Mouse (Mus musculus) right cerebral cortex, postnatal 14 days (tissue): ENCODE measurements at regions not wholly inside any gene's neighbourhood (a gene's known extent, or its start where the extent isn't known, plus 50 kb on each side); places are given as distances from the start of the nearest gene placed in this dataset.

Experiments used
- DNase-seq: peaks from one replicate; pipeline ENCODE4 v3.0.0; 2022

DNA sequence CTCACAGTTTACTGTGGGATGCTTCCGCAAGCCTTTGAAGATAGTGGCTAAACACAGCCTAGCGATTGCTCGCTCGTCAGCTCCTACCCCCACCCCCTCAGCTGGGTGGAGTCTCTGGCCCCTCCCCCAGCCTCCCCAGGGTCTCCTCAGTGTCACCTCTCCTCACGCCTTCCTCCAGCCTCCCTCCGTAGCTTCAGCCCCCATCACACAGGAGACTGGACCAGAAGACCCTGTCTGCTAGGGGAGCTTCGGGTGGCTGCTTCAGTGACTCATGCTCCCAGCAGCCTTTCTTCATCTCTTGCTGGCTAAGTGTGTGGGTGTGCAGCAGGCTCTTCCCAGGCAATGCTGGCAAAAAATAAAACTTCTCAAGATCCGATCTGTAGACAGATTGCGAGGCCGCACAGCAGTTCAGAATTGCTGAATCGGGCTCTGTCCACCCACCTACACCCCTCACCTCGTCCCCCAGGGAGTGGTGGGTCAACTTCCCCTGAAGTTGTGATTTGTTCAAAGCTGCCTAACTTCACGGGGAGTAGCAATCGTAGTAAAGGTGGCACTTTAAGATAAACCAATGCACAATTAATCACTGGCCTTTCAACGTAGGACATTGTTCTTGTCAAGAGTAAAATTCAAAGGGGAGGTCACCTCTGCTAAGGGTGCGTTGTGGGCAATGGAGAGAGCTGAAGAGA lies 61.2 kb upstream of the Ankrd28 start:
- DNase-seq = peak; percentile 28

DNA sequence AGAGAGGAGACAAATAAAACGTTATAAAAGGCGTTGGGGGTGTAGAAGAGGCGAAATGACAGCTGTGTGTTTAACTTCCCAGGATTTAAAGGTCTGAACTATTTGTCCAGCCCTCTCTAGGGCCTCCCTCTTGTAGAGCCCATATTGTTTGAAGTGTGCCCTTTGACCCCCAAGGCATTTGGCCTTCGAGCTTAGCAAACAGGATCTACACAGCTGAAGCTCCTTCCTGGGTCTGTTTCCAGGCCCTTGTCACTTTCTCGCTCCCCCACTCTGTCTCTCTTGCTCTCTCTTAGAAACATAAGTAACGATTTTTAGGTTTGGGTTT lies 61.7 kb upstream of the Ankrd28 start:
- no peak for DNase-seq

DNA sequence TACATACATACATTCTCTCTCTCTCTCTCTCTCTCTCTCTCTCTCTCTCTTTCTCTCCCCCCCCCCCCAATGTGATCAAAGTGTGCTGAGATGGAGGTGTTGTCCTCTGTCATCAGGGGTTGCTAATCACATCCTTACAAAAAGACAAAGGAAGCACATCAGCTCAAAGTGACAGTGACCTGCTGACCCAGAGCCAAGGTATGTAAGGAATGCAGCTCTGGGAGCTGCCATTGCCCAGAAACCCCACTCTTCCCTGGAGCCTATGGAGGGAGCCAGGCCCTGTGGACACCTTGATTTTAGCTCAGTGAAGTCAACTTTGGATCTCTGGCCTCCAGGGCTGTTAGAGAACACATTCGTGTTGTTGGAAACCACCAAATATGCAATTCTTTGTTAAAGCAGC lies 66.0 kb upstream of the Ankrd28 start:
- DNase-seq = no peak

DNA sequence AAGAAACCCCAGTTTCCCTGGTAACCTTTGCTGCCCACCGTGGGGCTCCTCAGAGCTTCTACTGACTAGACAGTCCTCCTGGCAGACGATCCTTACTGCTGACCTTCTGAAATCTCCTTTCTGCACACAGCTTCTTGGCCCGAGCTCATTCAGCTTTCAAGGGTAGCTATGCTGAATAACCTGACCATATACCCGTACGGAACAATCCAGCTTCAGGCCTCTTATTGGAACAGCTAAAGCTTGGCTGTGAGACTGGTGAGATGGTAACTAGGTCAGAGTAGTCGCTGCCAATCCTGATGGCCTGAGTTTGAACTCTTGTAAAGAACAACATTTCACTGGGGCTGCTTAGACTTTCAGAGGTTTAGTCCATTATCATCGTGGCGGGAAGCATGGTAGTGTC lies 69.1 kb upstream of the Ankrd28 start:
- DNase-seq = no peak

DNA sequence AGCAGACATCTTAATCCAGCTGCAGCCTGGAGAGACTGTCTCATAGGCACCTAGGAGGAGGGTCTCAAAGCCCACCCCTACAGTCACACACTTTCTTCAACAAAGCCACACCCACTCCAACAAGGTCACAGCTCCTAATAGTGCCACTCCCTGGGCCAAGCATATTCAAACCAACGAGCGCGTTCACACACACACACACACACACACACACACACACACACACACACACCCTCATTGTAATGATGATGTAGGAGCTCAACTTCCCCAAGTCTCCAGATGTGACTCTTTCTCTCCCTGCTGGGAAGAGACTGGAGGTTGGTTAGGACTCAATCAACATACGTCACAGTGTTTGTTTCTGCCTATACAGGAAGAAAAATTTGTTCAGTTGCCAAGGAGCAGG lies 69.5 kb upstream of the Ankrd28 start:
- no peak for DNase-seq

DNA sequence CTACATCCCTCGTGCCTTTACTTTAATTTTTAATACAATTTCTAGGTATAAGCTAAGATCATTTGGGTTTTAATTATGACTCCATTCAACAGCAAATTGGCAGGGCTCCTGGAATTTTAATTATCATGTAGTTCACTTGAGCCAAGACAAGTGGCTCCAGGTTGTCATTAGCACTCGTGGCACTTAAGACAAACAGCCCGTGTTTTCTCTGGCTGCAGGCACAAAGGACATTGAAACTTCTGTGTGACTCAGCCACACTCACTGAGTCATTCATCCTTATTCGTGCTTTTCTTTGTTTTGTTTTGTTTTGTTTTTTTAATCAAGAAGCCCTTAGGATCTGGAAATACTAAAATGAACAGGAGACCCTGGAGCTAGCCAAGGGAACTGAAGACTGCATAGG lies 71.5 kb upstream of the Ankrd28 start:
- DNase-seq = no peak

DNA sequence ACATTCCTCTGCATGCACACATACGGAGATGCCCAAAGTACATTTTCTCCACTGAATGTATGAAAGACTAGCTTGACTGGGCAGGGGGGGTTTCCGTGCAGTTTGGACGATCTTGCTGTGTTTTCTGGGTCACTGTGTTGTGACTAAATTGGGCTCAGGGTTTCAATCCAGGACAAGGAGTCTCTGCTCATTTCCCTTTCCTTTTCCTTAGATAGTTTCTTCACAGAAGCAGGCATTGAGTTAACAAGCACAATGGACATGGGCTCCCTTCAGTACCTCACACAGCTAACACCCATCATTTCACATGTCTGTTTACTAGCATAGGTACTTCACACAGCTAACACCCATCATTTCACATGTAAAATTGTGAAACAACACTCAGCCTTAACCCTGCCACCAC lies 73.2 kb upstream of the Ankrd28 start:
- no peak for DNase-seq

DNA sequence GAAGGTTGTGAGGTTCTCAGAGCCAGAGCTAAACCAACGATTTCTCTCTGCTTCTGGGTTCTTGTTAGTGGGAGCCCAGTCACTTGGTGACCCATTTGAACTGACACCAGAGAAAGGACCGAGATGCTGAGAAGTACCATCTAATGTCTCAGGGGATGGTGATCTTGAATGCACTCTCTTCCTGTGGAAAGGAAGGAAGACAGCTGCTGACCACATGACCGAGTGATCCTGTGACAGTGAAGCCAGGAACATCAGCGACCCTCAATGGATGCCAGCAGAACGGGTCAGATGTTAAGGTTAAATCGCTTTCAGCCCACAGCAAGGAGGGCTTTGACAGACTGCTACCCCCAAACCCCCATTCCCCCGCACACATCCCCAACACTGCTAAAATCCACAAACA lies 78.1 kb upstream of the Ankrd28 start:
- no peak for DNase-seq

DNA sequence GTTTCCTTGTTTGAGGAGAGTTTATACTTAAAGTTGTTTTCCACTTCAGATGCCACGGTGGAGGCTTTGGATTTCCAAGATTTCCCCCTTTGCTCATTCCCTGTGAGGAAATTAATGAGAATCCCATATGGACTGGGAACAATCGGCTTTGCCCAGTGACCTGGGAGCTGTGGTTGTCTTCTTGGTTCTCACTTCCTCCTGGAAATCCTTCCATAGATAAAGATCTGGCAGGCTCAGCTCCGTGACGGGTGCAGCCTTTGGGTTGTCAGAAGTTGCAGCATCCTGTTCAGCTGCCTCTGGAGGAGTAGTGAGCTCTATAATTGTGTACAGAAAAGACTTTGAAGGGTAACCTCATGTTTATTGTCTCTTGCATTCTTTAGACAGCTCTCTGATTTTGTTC lies 78.8 kb upstream of the Ankrd28 start:
- no peak for DNase-seq

DNA sequence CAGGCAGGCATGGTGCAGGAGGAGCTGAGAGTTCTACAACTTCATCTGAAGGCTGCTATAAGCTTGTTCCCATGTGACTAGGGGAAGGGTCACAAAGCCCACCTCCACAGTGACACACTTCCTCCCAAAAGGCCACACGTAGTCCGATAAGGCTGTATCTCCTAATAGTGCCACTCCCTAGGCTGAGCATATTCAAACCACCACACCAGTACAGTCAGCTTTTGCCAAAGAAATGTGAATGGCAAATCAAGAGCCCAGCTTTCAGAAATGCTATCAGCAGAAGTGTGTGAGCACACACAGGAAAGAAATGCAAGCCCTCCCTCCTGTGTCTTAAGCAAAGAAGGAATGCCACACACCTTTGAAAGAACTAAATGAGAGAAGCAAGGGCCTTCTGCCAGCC lies 80.4 kb upstream of the Ankrd28 start:
- DNase-seq = no peak

DNA sequence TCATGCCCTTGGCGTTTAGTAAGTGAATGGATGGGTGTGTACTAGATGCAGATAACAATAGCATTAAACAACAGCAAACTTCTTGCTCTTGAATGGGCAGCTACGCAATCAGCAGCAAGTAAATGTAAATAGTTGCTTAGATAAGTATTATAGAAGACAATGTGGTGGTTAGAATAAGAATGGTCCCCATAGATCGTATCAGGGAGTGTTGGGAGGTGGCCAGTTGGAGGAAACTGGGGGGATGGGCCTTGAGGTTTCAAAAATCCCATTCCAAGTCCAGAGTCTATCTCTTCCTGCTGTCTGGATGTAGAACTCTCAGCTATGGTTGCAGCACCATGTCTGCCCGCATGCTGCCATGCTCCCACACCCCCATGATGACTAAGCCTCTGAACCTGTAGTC lies 88.0 kb upstream of the Ankrd28 start:
- DNase-seq = no peak

DNA sequence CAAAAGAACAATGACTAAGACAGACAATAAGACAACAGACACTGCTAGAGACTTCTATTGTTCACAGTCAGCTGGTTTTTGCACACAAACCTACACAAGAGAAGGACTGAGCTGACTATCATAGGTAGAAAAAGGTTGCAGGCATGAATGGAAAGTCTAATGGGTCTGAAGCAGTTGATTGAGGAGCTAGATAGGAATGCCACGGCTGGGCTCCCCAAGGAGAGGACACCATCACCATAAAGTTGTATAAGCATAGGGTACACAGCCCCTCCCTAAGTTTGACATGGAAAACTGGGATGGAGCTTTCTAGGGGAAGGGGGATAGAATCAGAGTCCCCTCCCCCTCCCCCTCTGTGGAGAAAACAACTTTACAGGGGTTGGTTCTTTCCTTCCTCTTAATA lies 88.5 kb upstream of the Ankrd28 start:
- DNase-seq = no peak

DNA sequence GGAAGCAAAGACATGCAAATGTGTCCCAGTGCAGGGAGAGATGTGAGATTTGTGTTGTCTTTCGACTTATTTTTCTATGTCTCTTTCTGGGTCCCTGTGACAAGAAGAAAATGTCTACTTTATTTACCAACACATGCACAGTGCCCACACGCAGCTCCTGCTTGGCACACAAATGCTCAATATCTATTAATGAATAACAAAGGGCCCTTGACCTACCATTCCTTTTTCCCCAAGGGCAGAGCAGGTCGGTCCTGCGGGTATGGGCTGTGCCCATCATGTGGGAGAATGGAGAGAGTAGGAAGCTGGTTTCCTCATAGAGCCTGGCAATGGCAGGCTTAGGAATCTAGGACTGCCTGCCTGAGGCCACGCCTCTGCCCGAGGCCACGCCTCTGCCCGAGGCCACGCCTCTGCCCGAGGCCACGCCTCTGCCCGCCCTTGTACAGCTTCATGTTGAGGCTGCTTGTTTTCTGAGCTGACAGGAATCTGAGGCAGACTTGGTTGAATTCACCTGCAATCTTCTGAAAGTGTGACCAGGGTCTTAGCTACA lies 98.8 kb upstream of the Ankrd28 start:
- DNase-seq = no peak

DNA sequence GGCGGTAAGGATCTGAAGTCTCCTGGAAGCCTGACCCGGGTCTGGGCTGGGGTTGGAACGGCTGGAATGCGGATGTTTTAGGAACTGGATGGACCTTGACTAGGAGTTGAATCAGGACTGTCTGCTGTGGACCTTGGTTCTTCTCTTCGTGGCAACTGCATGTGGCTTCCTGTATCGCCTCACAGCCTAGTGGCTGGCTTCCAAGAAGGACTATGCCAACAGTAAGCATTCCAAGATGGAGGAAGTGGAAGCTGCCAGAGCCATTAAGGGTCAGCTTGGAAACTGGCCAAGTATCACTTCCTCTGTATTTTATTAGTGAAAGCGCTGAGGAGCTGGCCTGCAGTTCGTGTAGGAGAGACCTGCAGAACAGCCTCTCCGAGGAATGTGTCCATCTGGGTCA lies 98.4 kb upstream of the Galnt15 start:
- peak; percentile 29 for DNase-seq

DNA sequence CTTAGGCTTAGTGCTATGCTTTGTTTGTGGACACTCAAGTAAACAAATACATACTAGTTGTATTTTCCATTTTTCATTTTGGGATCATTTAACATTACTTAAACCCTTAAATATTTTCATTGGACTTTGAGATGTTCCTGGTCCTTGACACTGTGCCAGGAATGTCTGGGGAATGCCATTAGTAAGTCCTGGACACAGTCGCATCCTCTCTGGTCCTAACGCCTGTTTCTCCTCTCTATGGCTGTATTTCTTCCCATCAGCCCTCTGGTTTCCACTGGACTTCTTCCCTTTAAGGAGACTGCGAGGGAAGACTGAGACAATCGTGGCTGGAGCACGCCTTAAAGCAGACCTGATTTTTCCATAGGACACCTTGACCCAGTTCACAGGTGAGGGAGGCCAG lies 96.8 kb upstream of the Galnt15 start:
- no peak for DNase-seq

DNA sequence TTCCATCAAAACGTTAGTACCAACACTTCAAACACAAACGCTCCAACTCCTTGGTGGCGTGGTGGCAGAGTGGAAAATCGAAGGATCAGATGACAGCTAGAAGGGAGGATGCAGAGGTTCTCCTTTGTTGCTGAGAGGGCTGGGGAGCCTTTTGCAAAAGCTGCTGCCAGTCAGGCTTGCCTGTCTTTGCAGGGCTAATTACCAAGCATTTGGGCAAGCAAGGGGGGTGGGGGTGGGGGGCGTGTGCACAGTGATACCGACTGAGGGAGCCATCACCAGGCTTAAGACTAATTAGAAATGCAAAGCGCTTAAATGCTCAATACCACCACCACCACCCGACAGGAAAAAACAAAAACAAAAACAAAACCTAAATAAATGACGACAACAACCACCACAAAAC lies 95.3 kb upstream of the Galnt15 start:
- DNase-seq = no peak

DNA sequence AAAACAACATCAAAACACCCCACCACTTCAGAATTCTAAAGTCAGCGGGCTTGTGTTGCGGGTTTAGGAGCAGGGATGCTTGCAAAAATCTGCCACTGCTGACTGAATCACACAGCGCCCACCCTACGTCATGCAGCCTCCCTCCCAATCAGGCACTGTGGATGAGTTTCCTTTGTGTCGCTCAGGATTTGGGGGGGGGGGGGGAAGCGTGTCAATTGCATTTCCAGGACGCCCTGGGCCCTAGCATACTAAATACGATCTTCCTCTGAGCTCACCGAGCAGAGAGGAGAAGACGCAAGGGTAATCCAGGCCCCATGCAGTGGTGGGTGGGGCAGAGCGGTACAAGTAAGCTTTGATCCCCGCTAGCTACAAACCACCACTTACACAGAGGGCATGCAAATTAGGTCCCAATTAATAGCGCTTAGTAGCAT lies 94.9 kb upstream of the Galnt15 start:
- DNase-seq = peak; percentile 60

DNA sequence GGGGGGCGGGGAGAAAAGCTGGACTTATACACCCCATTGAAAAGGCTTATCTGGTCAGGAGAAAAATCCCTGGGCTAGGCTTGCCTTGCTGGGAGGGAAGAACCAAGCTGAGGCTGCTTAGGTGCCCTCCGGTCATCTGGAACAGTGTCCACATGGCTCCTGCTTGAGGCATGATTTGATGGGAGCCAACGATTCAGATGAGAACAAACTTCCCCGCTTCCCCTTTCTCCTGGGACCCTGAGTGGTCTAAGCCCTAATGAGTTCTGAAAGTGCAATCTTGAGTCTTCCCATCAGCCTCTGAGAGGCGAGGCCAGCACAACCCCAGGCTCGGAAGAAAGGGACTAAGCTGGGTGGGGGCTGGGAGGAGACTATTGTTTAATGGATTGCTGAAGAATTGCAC lies 94.5 kb upstream of the Galnt15 start:
- DNase-seq = no peak

DNA sequence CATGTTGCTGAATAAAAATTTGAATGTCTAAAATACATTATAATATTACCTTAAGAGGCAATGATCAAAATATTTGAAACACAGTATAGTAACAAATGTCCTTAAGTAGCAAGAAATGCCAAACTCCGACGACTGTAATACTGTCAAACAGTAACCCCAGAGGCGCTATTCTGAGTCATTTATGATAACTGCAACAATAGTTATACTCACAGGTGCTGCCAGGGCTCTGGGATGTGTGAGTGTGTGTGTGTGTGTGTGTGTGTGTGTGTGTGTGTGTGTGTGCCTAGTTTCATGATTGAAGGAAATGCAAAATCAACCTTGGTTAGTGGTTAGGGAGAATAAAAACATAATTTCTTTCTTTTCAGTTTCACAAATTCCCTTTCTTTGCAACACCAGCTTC lies 94.0 kb upstream of the Galnt15 start:
- no peak for DNase-seq

DNA sequence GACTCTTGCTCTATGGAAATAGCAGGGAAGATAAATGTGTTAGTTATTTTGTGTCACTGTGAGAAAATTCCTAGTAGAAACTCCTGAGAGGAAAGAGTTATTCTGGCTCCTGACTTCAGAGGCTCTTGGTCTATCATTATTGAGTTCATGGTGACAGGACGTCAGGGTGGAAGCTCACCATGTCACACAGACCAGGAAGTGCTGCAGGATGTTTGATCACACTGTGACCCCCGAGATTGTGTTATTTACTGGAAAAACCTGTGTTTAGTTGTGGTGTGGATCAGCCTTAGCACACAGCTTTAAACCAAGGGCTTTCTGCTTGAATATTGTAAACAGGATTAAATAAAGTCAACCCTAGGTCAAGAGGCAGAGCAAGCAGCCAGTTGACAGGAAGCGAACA lies 93.4 kb upstream of the Galnt15 start:
- DNase-seq = no peak

DNA sequence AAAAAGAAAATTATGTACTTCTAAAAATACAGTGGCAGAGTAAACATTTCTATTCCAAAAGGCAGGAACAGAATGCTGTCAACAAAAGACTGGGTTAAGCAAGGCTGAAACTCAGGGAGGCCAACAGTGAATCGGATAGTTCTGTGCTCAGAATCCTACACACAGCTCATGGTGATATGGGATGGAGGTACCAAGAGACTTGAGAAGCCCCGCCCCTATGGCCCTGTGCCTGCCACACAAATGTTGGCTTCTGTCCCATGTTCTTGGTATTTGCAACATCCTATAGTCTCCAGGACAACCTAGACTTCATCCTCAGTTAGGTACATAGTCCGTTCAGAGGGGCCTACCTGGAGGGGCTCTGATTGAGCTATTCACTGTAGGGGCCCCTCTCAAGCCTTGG lies 92.2 kb upstream of the Galnt15 start:
- no peak for DNase-seq

DNA sequence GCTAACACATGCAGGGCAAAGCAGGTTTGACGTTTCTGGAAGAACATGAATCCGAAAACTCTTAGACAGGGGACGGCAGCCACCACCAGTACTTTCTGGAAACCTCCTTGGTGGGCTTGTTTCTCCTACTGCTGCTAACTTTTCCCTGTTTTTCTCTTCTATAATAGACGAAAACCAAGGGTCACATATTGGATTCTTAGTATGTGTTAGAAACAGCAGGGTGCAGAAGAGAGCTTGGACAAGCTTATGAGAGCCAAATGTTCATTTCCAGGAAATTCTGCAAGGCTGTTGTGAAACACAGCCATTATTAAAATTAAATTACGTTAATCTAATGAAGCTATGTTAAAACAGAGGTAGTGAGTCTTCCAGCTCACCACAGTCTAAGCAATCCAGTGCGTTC lies 87.9 kb upstream of the Galnt15 start:
- DNase-seq = no peak

DNA sequence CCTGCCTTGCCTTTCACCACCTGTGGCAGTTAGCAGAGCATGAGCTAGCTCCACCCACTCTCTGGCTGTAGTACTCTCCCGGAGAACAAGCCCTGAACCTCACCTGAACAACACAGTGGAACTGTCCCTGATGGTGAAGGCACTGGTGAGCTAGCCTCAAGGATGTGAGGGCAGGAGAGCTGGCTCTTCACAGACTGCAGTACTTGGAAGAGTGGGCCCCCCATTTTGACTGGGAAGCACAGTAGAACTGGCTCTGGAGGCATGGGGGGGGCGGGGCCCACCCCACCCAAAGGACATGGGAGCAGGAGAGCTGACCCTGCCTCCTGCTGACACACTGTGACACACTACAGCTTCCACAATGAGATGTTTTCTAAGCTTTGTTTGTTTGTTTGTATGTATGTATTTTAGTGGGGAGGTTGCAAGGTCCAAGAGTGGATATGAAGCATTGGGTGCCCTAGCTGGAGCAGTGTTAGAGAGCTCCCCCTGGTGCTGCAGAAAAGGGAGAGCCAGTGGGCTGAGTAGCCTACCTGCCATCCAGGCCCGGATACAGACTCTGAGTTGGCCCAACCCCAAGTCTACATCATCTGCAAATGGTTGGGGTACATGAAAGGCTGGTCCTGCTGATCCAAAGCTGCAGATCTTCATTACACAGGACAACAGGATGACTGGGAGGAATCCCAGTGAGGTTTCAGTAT lies 86.4 kb upstream of the Galnt15 start:
- DNase-seq = peak; percentile 15

DNA sequence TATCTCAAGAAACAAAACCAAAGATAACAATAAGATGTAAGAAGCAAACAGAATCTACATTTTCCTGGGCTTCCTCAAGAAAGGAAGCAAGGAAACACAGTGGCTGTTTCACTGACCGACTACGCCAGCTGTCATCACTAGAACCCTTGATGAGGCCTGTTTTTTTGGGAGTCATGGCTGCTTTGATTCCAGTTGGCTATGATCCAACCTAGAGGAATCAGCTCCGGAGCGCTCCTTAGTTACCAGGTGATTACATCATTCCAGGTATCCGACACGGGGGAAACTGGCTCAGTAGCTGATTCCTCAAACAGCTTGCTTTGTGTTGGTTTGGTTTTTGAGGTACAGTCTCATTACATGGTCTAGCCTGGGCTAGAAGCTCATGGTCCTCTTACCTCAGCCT lies 84.1 kb upstream of the Galnt15 start:
- DNase-seq = no peak

DNA sequence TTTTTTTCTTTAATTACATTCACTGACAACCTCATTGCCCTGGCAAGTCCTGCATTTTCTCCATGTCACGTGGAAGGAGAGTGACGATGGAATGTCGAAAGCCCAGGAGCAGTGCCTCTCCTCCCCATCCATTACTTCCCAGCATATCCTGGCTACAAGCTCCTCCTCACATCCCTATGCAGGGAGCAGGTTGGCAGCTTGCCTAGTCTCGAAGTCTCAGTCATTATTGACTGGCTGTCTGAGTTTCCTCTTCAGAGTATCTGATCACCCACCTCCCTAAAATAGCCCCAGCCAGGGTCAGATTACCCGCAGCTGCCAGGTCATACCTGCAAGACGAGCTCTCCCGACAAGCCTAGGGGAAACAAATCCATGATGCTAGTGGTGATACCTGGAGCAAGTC lies 83.7 kb upstream of the Galnt15 start:
- peak; percentile 24 for DNase-seq
